Mouse (Mus musculus): ENCODE measurements around the gene Rab11b.

Gene Rab11b

GRCm38 (mm10) chr17:33714779-33715178 lies 45.6 kb downstream of the Rab11b start:
- DNase-seq, result no peak

GRCm38 (mm10) chr17:33713271-33713670 lies 47.1 kb downstream of the Rab11b start:
- DNase-seq, result no peak

GRCm38 (mm10) chr17:33709834-33710233 lies 50.5 kb downstream of the Rab11b start:
- no peak for DNase-seq

GRCm38 (mm10) chr17:33703091-33703490 lies 57.2 kb downstream of the Rab11b start:
- DNase-seq, result no peak

GRCm38 (mm10) chr17:33702178-33702577 lies 58.2 kb downstream of the Rab11b start:
- DNase-seq, result no peak

- DNase-seq, result no peak
These were observed 64.9 kb downstream of the Rab11b start for GRCm38 (mm10) chr17:33695471-33695870.

All from thymus, postnatal 25 days (tissue).